Mouse (Mus musculus) thymus, adult 2 months (tissue): ENCODE measurements around the gene Alcam.

Experiments used
- CTCF ChIP-seq: fragments of 200-500 bp; IDR thresholded peaks from 2 replicates; pipeline ENCODE4 v1.5.1; 2012; ENCODE audit warnings: mild to moderate bottlenecking, control low read depth, low read length, moderate library complexity, borderline replicate concordance; ENCODE audit not compliant: control insufficient read depth, poor library complexity, insufficient read depth; ENCODE audit errors: extremely low read depth
- POLR2A ChIP-seq: fragments of 200-500 bp; IDR thresholded peaks from 2 replicates; pipeline ENCODE4 v1.6.1; 2012; ENCODE audit warnings: mild to moderate bottlenecking, low read length, control low read depth, moderate library complexity; ENCODE audit not compliant: control insufficient read depth, poor library complexity, insufficient read depth; ENCODE audit errors: extremely low read depth

GRCm38 (mm10) chr16:52302790-52303531 lies 150.9 kb downstream of the Alcam start:
- TF ChIP-seq POLR2A, result no peak
- TF ChIP-seq CTCF, result no peak
